Mouse (Mus musculus) liver, adult 2 months (tissue): ENCODE measurements around the gene Cysrt1. TPM values are rescaled to one million over a fixed set of nuclear protein-coding genes. Genes with fewer than 3 reads are reported as not detected.

Source experiments
- DNase-seq: peaks from one replicate; pipeline ENCODE4 v3.0.0-alpha.2; 2011; ENCODE audit warnings: low read depth, low spot score; ENCODE audit errors: extremely low read depth
- H3K27ac ChIP-seq: fragments of 200-500 bp; replicated peaks from 2 replicates; pipeline ENCODE4 v1.5.1; 2012; ENCODE audit warnings: low read depth, mild to moderate bottlenecking, control low read depth, inconsistent platforms, low read length; ENCODE audit not compliant: insufficient read depth
- H3K27me3 ChIP-seq: fragments of 200-500 bp; 2 replicates; pipeline ENCODE4 v1.6.1; 2012; ENCODE audit warnings: mild to moderate bottlenecking, moderate library complexity, low read length, inconsistent platforms; ENCODE audit not compliant: control insufficient read depth, insufficient read depth
- H3K36me3 ChIP-seq: fragments of 200-500 bp; 2 replicates; pipeline ENCODE4 v1.6.1; 2012; ENCODE audit warnings: low read length, inconsistent platforms; ENCODE audit not compliant: control insufficient read depth, insufficient read depth
- H3K4me1 ChIP-seq: fragments of 200-500 bp; 2 replicates; pipeline ENCODE4 v1.6.1; 2011; ENCODE audit warnings: low read length; ENCODE audit not compliant: control insufficient read depth, insufficient read depth
- H3K4me3 ChIP-seq: fragments of 200-500 bp; 2 replicates; pipeline ENCODE4 v1.5.1; 2011; ENCODE audit warnings: low read depth, mild to moderate bottlenecking, control low read depth, low read length, moderate library complexity; ENCODE audit not compliant: insufficient read depth
- H3K79me2 ChIP-seq: fragments of 200-500 bp; 2 replicates; pipeline ENCODE4 v1.6.1; 2012; ENCODE audit warnings: inconsistent platforms, mild to moderate bottlenecking, low read length, moderate library complexity; ENCODE audit not compliant: control insufficient read depth, insufficient read depth
- H3K9ac ChIP-seq: fragments of 200-500 bp; 2 replicates; pipeline ENCODE4 v1.6.1; 2012; ENCODE audit warnings: low read depth, mild to moderate bottlenecking, control low read depth, inconsistent platforms, low read length
- CTCF ChIP-seq: fragments of 200-500 bp; IDR thresholded peaks from 2 replicates; pipeline ENCODE4 v1.5.1; 2011; ENCODE audit warnings: low read depth, low read length, control low read depth
- POLR2A ChIP-seq: fragments of 200-500 bp; IDR thresholded peaks from 2 replicates; pipeline ENCODE4 v1.6.1; 2011; ENCODE audit warnings: low read length, control low read depth; ENCODE audit not compliant: insufficient read depth; ENCODE audit errors: extremely low read depth
- WGBS: fragments of 180-500 bp; shearing (Covaris S2); methylation state at CpG from one replicate; pipeline ENCODE4 v1.1.7; 2018; 5-methylcytosine and 5-hydroxymethylcytosine counted together
- polyA plus RNA-seq: library from polyadenylated mRNA; depleted of rRNA; stranded (reverse); fragments of >200 nt; gene quantifications from 2 replicates; pipeline ENCODE4 v1.2.3, GENCODE M21; 2012
- total RNA-seq: library from RNA; depleted of rRNA; stranded (reverse); fragments of >200 nt; gene quantifications from 2 replicates; pipeline ENCODE4 v1.2.3, GENCODE M21; 2014

Cysrt1 gene
- total and polyA plus RNA-seq, 2 experiments: not detected

DNA sequence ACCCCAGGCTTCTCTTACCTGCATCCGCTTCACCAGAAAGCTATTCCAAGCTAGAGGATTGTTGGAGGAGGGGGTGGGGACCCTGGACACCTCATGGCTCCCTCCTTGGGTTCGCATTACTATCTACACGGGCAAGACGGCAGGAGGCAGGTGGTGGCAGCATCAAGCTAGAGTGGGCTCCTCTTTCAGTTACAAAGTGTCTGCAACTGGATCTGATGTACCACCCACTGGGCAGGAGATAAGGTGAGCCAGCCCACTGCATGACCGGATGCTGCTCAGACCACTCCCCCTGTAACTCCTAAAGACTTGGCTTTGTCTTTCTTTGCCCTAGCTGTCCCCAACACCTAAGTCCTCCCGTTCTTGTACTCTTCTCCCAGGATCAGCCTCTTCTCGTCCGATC is 5.6 kb downstream of the Cysrt1 start, which contains the start of gene Rnf224:
Gene Rnf224, minus strand, starts transcription at position 174 of the 400 bp plus-strand sequence.
- H3K79me2 ChIP-seq: no peaks in the 10 kb centered on the region
- TF ChIP-seq CTCF: no peak
- TF ChIP-seq POLR2A: no peak
- 39% methylated on average over 8 of the region's 8 CpGs for WGBS

DNA sequence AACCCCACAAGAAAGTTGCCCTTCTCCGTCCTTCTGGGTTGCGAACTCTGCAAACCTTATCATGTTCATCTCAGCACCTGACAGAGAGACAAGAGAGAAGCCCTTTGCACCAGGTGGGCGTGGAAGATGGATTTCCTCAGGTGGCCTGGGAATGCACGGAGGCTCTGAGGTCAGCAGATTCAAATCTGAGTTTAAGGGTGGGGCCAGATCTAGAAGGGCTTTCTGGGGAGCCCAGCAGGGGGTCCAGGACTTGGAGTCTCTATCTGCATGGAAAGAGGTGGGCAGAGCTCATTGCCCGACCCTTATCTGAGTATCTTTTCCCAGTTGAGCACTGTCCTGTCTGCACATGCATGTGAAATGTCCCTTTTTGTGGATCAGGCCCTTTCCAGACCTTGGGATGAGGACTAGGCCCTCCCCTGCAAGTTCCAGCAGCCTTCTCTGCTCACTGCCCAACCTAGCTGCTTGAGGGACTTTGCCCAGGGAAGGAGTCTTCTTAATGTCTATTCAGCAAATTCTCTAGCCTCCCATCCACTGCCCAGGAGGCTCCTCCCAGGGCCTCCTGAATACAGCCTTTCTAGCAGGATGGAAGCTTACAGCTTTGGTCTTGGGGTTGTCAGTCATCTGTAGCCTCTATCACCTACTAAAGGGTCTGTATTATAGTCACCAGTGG is 7.6 kb downstream of the Cysrt1 start:
- Histone ChIP-seq H3K27ac (no peak overlapping the region), H3K9ac (no peak overlapping the region), H3K4me1 (no peaks in the 10 kb centered on the region), H3K79me2 (no peaks in the 10 kb centered on the region), H3K27me3 (no peaks in the 10 kb centered on the region), H3K4me3 (no peak overlapping the region), H3K36me3 (no peaks in the 10 kb centered on the region)
- no peak for DNase-seq
- no peak for TF ChIP-seq CTCF
- no peak for TF ChIP-seq POLR2A
- WGBS: 61% methylated on average over 5 of the region's 5 CpGs

More for the DNA sequence above, 5.6 kb downstream of the Cysrt1 start, which contains the start of gene Rnf224:
- Histone ChIP-seq H3K27me3 (0 out of 2 replicates have a peak, but pooled peaks cover 4% of the 10 kb centered on the region), H3K36me3 (no peaks in the 10 kb centered on the region), H3K9ac (no peak within 1 kb of the TSS), H3K27ac (no peak within 1 kb of the TSS), H3K4me1 (peaks cover 4% of the 10 kb centered on the region; the same call in 1 of the 2 replicates), H3K4me3 (no peak within 1 kb of the TSS)
- no peak for DNase-seq

DNA sequence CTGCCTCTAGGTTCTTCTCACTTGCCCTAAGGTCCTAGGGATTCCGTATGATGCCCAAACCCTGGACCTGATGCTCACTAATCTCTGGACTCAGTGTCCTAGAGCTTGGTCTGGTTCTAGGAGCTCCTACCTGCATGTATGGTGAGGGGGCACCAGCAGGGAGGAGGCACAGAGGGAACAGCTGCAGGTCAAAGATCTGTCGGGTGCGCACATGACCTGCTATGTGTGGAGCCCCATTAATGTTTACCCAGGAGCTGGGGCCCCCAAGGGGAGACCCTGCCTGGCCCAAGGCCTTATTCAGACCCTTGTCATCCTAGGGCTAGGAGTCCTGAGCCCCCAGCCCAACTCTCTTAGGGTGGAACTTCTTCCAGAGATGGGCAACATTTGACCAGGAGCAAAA is 8.2 kb downstream of the Cysrt1 start, which contains the start of gene Slc34a3:
Gene Slc34a3, minus strand, starts transcription at position 315 of the 400 bp plus-strand sequence.
- Histone ChIP-seq H3K27ac (no peak within 1 kb of the TSS), H3K4me3 (no peak within 1 kb of the TSS), H3K27me3 (no peaks in the 10 kb centered on the region), H3K9ac (no peak within 1 kb of the TSS), H3K79me2 (no peaks in the 10 kb centered on the region), H3K36me3 (no peaks in the 10 kb centered on the region), H3K4me1 (no peaks in the 10 kb centered on the region)
- DNase-seq: no peak
- TF ChIP-seq POLR2A (no peak), CTCF (no peak)
- 76% methylated on average over 3 of the region's 3 CpGs for WGBS

GRCm38 (mm10) chr2:25233421-25233820 is 8.8 kb downstream of the Cysrt1 start:
- no peak for DNase-seq
- WGBS: 73% methylated on average over 4 of the region's 4 CpGs

GRCm38 (mm10) chr2:25231038-25231437 is 11.2 kb downstream of the Cysrt1 start:
- 69% methylated on average over 12 of the region's 12 CpGs for WGBS
- TF ChIP-seq CTCF: no peak
- Histone ChIP-seq H3K36me3 (no peaks in the 10 kb centered on the region), H3K9ac (no peak overlapping the region), H3K27me3 (no peaks in the 10 kb centered on the region), H3K4me1 (no peaks in the 10 kb centered on the region), H3K79me2 (no peaks in the 10 kb centered on the region), H3K4me3 (no peak overlapping the region), H3K27ac (no peak overlapping the region)
- no peak for DNase-seq

More at GRCm38 (mm10) chr2:25233421-25233820, 8.8 kb downstream of the Cysrt1 start:
- no peak overlapping the region for H3K27ac ChIP-seq
- no peaks in the 10 kb centered on the region for H3K4me1 ChIP-seq
- no peak overlapping the region for H3K4me3 ChIP-seq
- TF ChIP-seq POLR2A: no peak
- no peak for TF ChIP-seq CTCF
- no peak overlapping the region for H3K9ac ChIP-seq
- H3K36me3 ChIP-seq: no peaks in the 10 kb centered on the region
- H3K79me2 ChIP-seq: no peaks in the 10 kb centered on the region
- no peaks in the 10 kb centered on the region for H3K27me3 ChIP-seq

DNA sequence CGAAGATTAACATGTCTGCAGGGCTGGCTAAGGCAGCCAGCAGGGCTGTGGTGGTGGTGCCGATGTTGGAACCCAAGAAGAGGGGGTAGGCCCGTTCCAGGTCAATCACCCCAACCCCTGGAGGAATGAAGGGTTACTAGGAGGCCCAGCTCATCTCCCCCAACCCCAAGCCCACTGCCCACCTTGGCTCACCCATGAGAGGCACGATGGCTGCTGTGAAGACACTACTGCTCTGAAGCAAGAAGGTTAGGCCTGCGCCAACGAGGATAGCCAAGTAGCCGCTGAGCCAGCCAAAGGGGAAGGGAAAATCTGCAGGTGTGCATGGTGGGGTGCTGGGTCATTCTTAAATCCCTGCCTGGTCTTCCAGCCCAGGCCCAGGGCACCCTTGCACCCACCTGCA is 11.7 kb downstream of the Cysrt1 start:
- no peak for TF ChIP-seq CTCF
- no peak for TF ChIP-seq POLR2A
- no peaks in the 10 kb centered on the region for H3K4me1 ChIP-seq
- no peak for DNase-seq
- WGBS: 93% methylated on average over 7 of the region's 7 CpGs
- no peak overlapping the region for H3K4me3 ChIP-seq
- no peaks in the 10 kb centered on the region for H3K36me3 ChIP-seq
- no peaks in the 10 kb centered on the region for H3K79me2 ChIP-seq
- no peaks in the 10 kb centered on the region for H3K27me3 ChIP-seq
- H3K9ac ChIP-seq: no peak overlapping the region
- no peak overlapping the region for H3K27ac ChIP-seq
